Mouse (Mus musculus) hindbrain, embryonic 14.5 days (tissue): Measurements from ENCODE around the gene Tbc1d16. TPM values are rescaled to one million over a fixed set of nuclear protein-coding genes. Genes with fewer than 3 reads are reported as not detected.
"Not testable (repeated sequence)": the region's sequence is repeated elsewhere in the genome, so short reads cannot be mapped to it uniquely, and the experiment has no call there.

Source experiments
- ATAC-seq: fragments of 200-750 bp; cut with Nextera tagmentation; 2 replicates; pipeline ENCODE4 v1.8.0; 2017; ENCODE audit warnings: moderate number of reproducible peaks, mild to moderate bottlenecking, moderate TSS enrichment, moderate library complexity; ENCODE audit not compliant: low FRiP score
- DNase-seq: peaks from one replicate; pipeline ENCODE4 v3.0.0-alpha.2; 2015; ENCODE audit warnings: low spot score
- H3K27ac ChIP-seq: fragments of 300-500 bp; sonication (generic); 2 replicates; pipeline ENCODE4 v1.5.1; 2014; ENCODE audit warnings: mild to moderate bottlenecking, moderate library complexity
- H3K27me3 ChIP-seq: fragments of 300-500 bp; sonication (generic); 2 replicates; pipeline ENCODE4 v1.6.1; 2014; ENCODE audit warnings: mild to moderate bottlenecking, low read length, mixed read lengths; ENCODE audit not compliant: control insufficient read depth, insufficient read depth
- H3K36me3 ChIP-seq: fragments of 300-500 bp; sonication (generic); replicated peaks from 2 replicates; pipeline ENCODE4 v1.6.1; 2014; ENCODE audit not compliant: control insufficient read depth, insufficient read depth
- H3K4me1 ChIP-seq: fragments of 300-500 bp; sonication (generic); replicated peaks from 2 replicates; pipeline ENCODE4 v1.6.1; 2014; ENCODE audit warnings: antibody characterized with exemption, low read length, mixed read lengths; ENCODE audit not compliant: control insufficient read depth, insufficient read depth
- H3K4me2 ChIP-seq: fragments of 300-500 bp; sonication (generic); replicated peaks from 2 replicates; pipeline ENCODE4 v1.6.1; 2014; ENCODE audit warnings: mild to moderate bottlenecking, moderate library complexity
- H3K4me3 ChIP-seq: fragments of 300-500 bp; sonication (generic); replicated peaks from 2 replicates; pipeline ENCODE4 v1.5.1; 2014; ENCODE audit warnings: mild to moderate bottlenecking, low read length
- H3K9ac ChIP-seq: fragments of 300-500 bp; sonication (generic); 2 replicates; pipeline ENCODE4 v1.6.1; 2014
- H3K9me3 ChIP-seq: fragments of 300-500 bp; sonication (generic); 2 replicates; pipeline ENCODE4 v1.6.1; 2016; ENCODE audit warnings: low read length; ENCODE audit not compliant: control insufficient read depth
- WGBS: fragments of 180-500 bp; shearing (Covaris S2); extraction: QIAGEN DNeasy Blood & Tissue Kit; methylation state at CpG from one replicate; pipeline ENCODE4 v1.1.7; 2014; 5-methylcytosine and 5-hydroxymethylcytosine counted together
- polyA plus RNA-seq: library from polyadenylated mRNA; unstranded; fragments of >200 nt; fragmentation: Nextera tagmentation; extraction: Ambion mirVana; gene quantifications from 2 replicates; pipeline ENCODE4 v1.2.1, GENCODE M21; 2014

Tbc1d16 gene
- polyA plus RNA-seq, 1 experiment from 2014 or later = 41.2 TPM

DNA sequence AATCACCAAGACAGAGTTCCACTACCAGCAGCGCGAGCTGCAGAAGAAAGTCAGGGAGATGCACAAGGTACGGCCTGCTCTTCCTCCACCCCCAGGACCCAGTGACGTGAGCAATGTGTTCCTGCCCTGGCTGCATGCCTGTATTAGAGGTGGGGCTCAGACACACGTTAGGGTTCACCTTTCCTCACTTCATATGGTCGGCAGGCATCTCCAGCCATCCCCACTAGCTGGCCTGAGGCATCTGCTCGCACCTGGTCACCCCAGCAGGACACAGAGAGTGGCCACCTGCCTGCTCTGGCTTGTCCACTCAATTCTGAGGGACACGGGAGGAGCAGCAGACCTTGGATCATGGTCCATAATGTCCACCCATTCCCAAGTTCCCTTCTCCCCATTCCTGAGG, 31.7 kb upstream of the Tbc1d16 start:
- Histone ChIP-seq H3K27me3 (no peaks in the 10 kb centered on the region), H3K9me3 (no peaks in the 10 kb centered on the region), H3K4me3 (no peak overlapping the region), H3K4me2 (no peak overlapping the region), H3K36me3 (peaks cover 14% of the 10 kb centered on the region; the same call in 1 of the 2 replicates), H3K9ac (no peak overlapping the region), H3K27ac (no peak overlapping the region), H3K4me1 (no peaks in the 10 kb centered on the region)
- DNase-seq (no peak), ATAC-seq (no peak)
- 90% methylated on average over 8 of the region's 8 CpGs for WGBS

DNA sequence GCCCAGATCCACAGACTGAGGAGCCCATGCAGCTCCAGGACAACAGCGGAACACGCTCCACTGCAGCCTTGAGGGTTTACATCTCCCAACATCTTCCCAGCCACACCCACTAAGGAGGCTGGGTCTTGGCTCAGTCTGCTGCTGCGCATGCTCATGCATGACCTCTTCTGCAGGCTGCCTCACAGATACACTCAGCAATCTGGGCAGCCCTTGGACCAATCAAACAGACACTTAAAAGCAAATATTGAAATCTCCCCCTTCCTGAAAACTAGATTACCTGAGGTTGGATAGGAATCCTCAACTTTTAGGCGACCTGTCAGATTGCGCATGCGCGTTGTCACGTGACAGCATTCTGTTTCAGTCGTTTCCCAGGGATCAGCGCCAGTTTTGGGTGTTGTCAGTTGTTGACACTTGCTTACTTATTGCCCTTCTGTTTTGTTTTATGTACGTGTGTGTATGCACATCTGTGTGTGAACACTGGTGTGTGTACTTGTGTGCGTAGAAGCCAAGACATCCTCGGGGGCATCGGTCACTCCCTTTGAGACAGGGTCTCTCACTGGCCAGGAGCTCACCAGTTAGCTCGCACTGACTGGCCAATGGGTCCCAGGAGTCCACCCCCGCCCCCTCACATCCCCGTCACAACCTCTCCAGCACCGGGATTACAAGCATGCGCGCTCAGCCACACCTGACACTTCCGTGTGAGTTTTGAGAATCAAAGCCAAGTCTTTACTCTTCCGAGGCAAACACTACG, 30.4 kb upstream of the Tbc1d16 start:
- Histone ChIP-seq H3K36me3 (0 out of 2 replicates have a peak, but pooled peaks cover 5% of the 10 kb centered on the region), H3K4me3 (peak overlapping the region; percentile 17; the same call in 1 of the 2 replicates), H3K27me3 (no peaks in the 10 kb centered on the region), H3K9ac (no peak overlapping the region; the same call in 1 of the 2 replicates), H3K4me1 (no peaks in the 10 kb centered on the region), H3K27ac (peak overlapping the region; percentile 33), H3K4me2 (peak overlapping the region; percentile 49), H3K9me3 (no peaks in the 10 kb centered on the region)
- 74% methylated on average over 23 of the region's 23 CpGs for WGBS
- 0 out of 2 replicates have a peak, but pooled peaks have one; percentile 46 for ATAC-seq
- peak; percentile 47 for DNase-seq

DNA sequence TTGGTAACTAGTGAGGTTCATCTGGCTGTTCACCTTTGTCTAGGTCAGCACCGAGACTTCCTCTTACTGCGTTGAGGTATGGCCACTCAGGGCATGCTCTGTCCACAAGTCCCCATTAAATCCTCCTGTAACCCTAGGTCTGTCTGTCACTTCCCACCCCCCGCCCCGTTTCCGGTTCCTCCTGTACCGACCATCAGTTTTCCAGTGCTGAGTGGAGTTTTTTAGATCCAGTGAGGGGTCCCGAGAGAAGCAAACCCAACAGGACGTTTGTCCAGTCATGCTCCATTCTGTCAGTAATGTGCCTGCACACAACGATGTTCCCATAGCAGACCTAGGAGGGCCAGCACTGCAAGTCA, 29.9 kb upstream of the Tbc1d16 start:
- H3K27ac ChIP-seq = peak overlapping the region; percentile 33
- H3K27me3 ChIP-seq = no peaks in the 10 kb centered on the region
- 0 out of 2 replicates have a peak, but pooled peaks cover 3% of the 10 kb centered on the region for H3K36me3 ChIP-seq
- H3K4me1 ChIP-seq = no peaks in the 10 kb centered on the region
- WGBS = 69% methylated on average over 9 of the region's 9 CpGs
- no peak overlapping the region; the same call in 1 of the 2 replicates for H3K9ac ChIP-seq
- H3K9me3 ChIP-seq = no peaks in the 10 kb centered on the region
- peak overlapping the region; percentile 49 for H3K4me2 ChIP-seq
- H3K4me3 ChIP-seq = peak overlapping the region; percentile 17; the same call in 1 of the 2 replicates
- no peak for DNase-seq
- ATAC-seq = no peak

DNA sequence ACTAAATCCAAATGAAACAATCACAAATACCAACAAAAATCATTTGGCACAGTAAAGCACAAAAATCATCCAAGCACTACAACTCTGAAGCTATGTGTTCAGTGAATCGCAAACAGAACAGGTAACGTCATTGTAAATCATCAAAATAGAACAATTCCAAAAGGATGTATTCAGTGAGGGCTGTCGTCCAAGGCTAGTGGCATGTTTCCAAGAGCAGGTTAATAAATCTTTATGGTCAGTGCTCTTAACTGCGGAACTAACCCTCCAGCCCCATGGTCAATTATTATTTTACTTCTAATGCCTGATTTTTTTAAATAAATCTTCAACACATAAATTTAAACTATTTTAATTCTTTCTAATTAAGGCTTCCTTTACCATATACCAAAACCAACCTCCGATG, 28.3 kb upstream of the Tbc1d16 start:
- H3K9ac ChIP-seq, H3K36me3 ChIP-seq, DNase-seq, H3K4me3 ChIP-seq, H3K27me3 ChIP-seq, H3K27ac ChIP-seq, H3K4me1 ChIP-seq, H3K9me3 ChIP-seq, H3K4me2 ChIP-seq, ATAC-seq: not testable (repeated sequence)
- WGBS = 87% methylated on average over 5 of the region's 5 CpGs

DNA sequence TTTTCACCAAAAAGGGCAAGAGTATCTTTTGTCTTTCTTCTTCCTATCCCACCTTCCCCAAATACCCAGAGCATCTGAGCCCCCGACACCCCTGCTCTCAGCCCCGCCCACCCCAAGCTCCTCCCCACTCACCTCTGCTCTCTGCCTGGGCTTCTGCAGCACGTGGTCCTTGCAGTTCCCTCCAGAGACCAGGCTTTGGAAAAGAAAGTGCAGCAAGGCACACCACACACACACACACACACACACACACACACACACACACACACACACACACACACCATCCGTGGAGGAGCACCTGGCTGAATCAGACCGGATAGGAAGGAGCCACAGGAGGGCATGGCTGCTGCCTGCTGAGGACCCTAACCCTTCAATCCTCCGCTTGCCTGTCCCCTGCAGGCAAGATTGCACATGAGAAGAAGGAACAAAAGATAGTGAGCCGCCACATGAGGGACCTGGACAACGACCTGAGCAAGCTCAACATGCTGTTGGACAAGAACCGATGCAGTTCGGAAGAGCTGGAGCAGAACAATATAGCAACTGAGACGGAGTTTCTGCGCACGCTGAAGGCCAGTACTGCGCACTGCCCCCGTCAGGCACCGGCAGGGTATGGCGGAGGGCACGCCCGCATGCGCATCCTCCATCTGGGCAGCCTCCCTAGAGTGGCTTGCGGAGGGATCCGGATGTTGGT, 24.7 kb upstream of the Tbc1d16 start:
- Histone ChIP-seq H3K36me3 (no peaks in the 10 kb centered on the region), H3K27me3 (no peaks in the 10 kb centered on the region), H3K27ac (no peak overlapping the region), H3K4me3 (peak overlapping the region; percentile 14), H3K4me1 (peaks cover 10% of the 10 kb centered on the region), H3K9me3 (no peaks in the 10 kb centered on the region), H3K4me2 (peak overlapping the region; percentile 49), H3K9ac (peak overlapping the region; percentile 41; the same call in 1 of the 2 replicates)
- DNase-seq (peak; percentile 70), ATAC-seq (peak; percentile 64)
- WGBS = 10% methylated on average over 22 of the region's 22 CpGs

DNA sequence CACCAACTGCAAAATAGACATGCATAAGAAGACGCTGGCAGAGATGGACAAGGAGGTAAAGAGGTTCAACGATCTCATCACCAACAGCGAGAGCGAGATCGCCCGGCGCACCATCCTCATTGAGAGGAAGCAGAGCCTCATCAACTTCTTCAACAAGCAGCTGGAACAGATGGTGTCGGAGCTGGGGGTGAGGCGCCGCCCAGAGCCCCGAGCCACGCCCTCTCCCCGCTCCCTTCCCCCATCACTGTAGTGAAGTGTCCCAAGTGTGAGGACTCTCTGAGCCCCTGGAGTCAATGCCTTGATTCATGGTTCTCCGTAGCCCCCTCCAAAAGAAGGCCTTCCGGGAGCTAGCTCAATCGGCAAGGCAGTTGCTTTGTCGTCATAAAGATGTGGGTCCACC, 22.7 kb upstream of the Tbc1d16 start:
- ATAC-seq (no peak), DNase-seq (no peak)
- Histone ChIP-seq H3K4me2 (no peak overlapping the region; the same call in 1 of the 2 replicates), H3K4me3 (no peak overlapping the region), H3K36me3 (no peaks in the 10 kb centered on the region), H3K27me3 (no peaks in the 10 kb centered on the region), H3K9me3 (no peaks in the 10 kb centered on the region), H3K4me1 (peaks cover 10% of the 10 kb centered on the region), H3K9ac (no peak overlapping the region), H3K27ac (no peak overlapping the region)
- 64% methylated on average over 17 of the region's 17 CpGs for WGBS

DNA sequence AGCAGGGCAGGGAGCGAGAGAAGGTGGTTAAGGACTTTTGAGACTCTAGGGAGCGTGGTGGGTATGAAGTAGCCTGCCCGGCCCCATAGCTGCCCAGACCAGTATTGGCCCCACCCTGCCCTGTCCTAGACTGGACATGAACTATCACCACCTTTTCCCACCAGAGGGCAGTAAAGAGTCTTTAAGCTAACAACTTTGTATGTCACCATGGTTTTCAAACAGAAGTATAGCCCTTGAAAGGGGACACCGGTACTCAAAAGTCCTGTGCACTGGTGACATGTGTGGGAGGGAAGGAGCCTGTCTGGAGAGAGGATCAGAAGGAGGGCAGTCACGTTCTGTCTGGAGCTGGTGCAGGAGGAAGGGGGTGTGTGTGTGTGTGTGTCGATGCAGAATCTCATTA, 20.7 kb upstream of the Tbc1d16 start:
- Histone ChIP-seq H3K27ac (no peak overlapping the region), H3K4me1 (peaks cover 10% of the 10 kb centered on the region), H3K9me3 (no peaks in the 10 kb centered on the region), H3K4me3 (no peak overlapping the region), H3K36me3 (no peaks in the 10 kb centered on the region), H3K9ac (no peak overlapping the region), H3K4me2 (no peak overlapping the region), H3K27me3 (no peaks in the 10 kb centered on the region)
- 41% methylated on average over 6 of the region's 6 CpGs for WGBS
- 0 out of 2 replicates have a peak, but pooled peaks have one; percentile 43 for ATAC-seq
- peak; percentile 81 for DNase-seq

DNA sequence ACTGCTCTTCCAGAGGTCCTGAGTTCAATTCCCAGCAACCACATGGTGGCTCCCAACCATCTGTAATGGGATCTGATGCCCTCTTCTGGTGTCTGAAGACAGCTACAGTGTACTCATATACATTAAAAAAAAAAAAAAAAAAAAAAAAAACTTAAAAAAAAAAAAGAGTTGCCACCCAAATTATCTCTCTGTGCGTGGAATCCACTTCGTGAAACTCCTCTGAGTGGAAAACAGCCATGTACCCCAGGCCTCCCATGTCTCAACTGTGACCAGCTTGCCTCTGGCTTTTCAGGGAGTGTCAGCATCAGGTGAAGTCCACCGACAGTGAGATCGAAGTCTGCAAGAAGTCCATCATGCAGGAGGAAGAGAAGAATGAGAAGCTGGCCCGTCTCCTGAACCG, 17.2 kb upstream of the Tbc1d16 start:
- H3K4me1 ChIP-seq, H3K36me3 ChIP-seq, H3K4me3 ChIP-seq, H3K27me3 ChIP-seq, ATAC-seq, H3K9me3 ChIP-seq, DNase-seq, H3K27ac ChIP-seq, H3K9ac ChIP-seq, H3K4me2 ChIP-seq: not testable (repeated sequence)
- 93% methylated on average over 6 of the region's 6 CpGs for WGBS

DNA sequence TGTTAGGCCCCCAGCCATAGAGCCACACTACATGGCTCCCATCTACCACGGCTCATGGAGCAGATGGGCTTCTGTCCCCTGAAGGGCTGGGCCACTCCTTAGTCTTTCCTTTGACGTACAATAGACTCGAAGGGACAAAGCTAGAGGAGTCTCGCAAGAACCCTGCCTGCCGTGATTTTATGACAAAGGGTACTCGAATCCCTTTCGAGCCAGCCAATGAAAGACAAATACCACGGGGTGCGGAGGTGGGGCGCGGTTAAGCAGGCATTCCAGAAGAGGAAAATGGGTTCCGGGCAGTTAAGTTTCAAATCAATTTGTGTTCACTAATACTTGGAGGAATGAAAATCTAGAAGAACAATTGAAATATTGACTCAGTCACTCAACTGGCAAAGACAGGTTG, 11.2 kb upstream of the Tbc1d16 start:
- Histone ChIP-seq H3K9me3 (no peaks in the 10 kb centered on the region), H3K4me3 (no peak overlapping the region), H3K27ac (no peak overlapping the region), H3K4me2 (no peak overlapping the region), H3K27me3 (no peaks in the 10 kb centered on the region), H3K4me1 (0 out of 2 replicates have a peak, but pooled peaks cover 8% of the 10 kb centered on the region), H3K36me3 (peaks cover 19% of the 10 kb centered on the region), H3K9ac (no peak overlapping the region)
- WGBS = 83% methylated on average over 12 of the region's 12 CpGs
- DNase-seq (no peak), ATAC-seq (no peak)
